Mouse (Mus musculus) spleen, adult 2 months (tissue): ENCODE measurements around the gene Caskin2.

ENCODE experiments used
- CTCF ChIP-seq: fragments of 200-500 bp; IDR thresholded peaks from 2 replicates; pipeline ENCODE4 v1.5.1; 2011; ENCODE audit warnings: mild to moderate bottlenecking, inconsistent platforms; ENCODE audit not compliant: insufficient read depth, insufficient read length, insufficient replicate concordance; ENCODE audit errors: extremely low read depth
- POLR2A ChIP-seq: fragments of 200-500 bp; IDR thresholded peaks from 2 replicates; pipeline ENCODE4 v1.6.1; 2011; ENCODE audit warnings: low read depth, low read length, inconsistent platforms

DNA sequence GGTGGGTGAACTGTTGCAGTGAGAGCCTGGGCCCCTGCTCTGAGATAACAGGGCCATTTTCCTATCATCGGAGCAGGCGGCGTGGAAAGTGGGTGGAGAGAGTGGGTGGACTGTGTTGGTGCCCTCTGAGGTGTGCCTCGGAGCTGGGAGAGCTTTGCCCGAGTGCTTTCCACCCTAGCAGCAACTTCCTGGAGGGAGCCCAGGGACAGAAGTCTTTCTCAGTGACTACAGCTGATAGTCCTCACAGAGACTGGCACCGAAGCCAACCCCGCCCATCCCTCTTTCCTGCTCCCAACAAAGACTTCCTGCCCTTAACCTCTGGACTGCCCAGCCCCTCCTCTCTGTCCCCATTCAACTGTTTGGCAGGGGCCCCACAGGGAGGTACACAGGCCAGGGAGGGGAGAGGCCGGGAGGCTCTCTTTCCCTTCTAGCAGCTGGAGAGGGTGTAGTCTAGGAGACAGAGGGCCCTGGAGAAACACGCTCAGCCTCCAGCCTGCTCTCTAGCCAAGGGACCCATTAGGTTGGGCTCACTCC lies 34.3 kb downstream of the Caskin2 start:
- no peak for TF ChIP-seq POLR2A
- no peak for TF ChIP-seq CTCF
